Mouse (Mus musculus) hindbrain, embryonic 12.5 days (tissue): ENCODE data around the gene Ints6l. TPM values are rescaled to one million over a fixed set of nuclear protein-coding genes. Genes with fewer than 3 reads are reported as not detected.

Experiments
- ATAC-seq: fragments of 200-750 bp; cut with Nextera tagmentation; 2 replicates; pipeline ENCODE4 v1.8.0; 2017; ENCODE audit warnings: moderate TSS enrichment; ENCODE audit not compliant: low FRiP score
- H3K27ac ChIP-seq: fragments of 300-500 bp; sonication (generic); 2 replicates; pipeline ENCODE4 v1.5.1; 2016; ENCODE audit warnings: mild to moderate bottlenecking
- H3K27me3 ChIP-seq: fragments of 300-500 bp; sonication (generic); 2 replicates; pipeline ENCODE4 v1.6.1; 2016; ENCODE audit warnings: mild to moderate bottlenecking
- H3K36me3 ChIP-seq: fragments of 300-500 bp; sonication (generic); 2 replicates; pipeline ENCODE4 v1.6.1; 2016; ENCODE audit warnings: mild to moderate bottlenecking
- H3K4me1 ChIP-seq: fragments of 300-500 bp; sonication (generic); 2 replicates; pipeline ENCODE4 v1.6.1; 2016
- H3K4me2 ChIP-seq: fragments of 300-500 bp; sonication (generic); replicated peaks from 2 replicates; pipeline ENCODE4 v1.6.1; 2016; ENCODE audit warnings: mild to moderate bottlenecking
- H3K4me3 ChIP-seq: fragments of 300-500 bp; sonication (generic); 2 replicates; pipeline ENCODE4 v1.5.1; 2016; ENCODE audit warnings: mild to moderate bottlenecking
- H3K9ac ChIP-seq: fragments of 300-500 bp; sonication (generic); 2 replicates; pipeline ENCODE4 v1.6.1; 2016; ENCODE audit warnings: mild to moderate bottlenecking, moderate library complexity
- H3K9me3 ChIP-seq: fragments of 300-500 bp; sonication (generic); replicated peaks from 2 replicates; pipeline ENCODE4 v1.6.1; 2016; ENCODE audit warnings: mild to moderate bottlenecking
- WGBS: fragments of 180-500 bp; shearing (Covaris S2); methylation state at CpG from one replicate; pipeline ENCODE4 v1.1.7; 2016; 5-methylcytosine and 5-hydroxymethylcytosine counted together
- polyA plus RNA-seq: library from polyadenylated mRNA; unstranded; fragments of >200 nt; fragmentation: Nextera tagmentation; extraction: Ambion mirVana; gene quantifications from 2 replicates; pipeline ENCODE4 v1.2.1, GENCODE M21; 2016

The Ints6l gene
- polyA plus RNA-seq, 1 experiment from 2014 or later = 25.8 TPM

GRCm38 (mm10) chrX:56553584-56553983 lies 98.9 kb downstream of the Ints6l start:
- Histone ChIP-seq H3K4me3 (no peak overlapping the region), H3K27me3 (no peaks in the 10 kb centered on the region), H3K36me3 (no peaks in the 10 kb centered on the region), H3K4me2 (no peak overlapping the region), H3K27ac (no peak overlapping the region), H3K9me3 (no peaks in the 10 kb centered on the region), H3K9ac (no peak overlapping the region), H3K4me1 (no peaks in the 10 kb centered on the region)
- ATAC-seq = no peak
- WGBS = 85% methylated on average over 3 of the region's 3 CpGs

Other genes starting within 250 kb of the Ints6l start
- gene Gm773, start 242.0 kb upstream of the Ints6l start, polyA plus RNA-seq = not detected in 2 replicates
- 5.9 and 8.4 TPM in 2 replicates for gene Zfp449, start 108.5 kb upstream of the Ints6l start, polyA plus RNA-seq
- gene Smim10l2a, start 80.3 kb upstream of the Ints6l start, polyA plus RNA-seq = 8.5 and 9.5 TPM in 2 replicates
- not detected in 2 replicates for gene Gm2174, start 6.9 kb upstream of the Ints6l start, polyA plus RNA-seq
- not detected in 2 replicates for gene Gm10477, start 69.9 kb downstream of the Ints6l start, polyA plus RNA-seq
- not detected in 2 replicates for gene Gm648, start 94.7 kb downstream of the Ints6l start, polyA plus RNA-seq
- gene Mmgt1, start 143.2 kb downstream of the Ints6l start, polyA plus RNA-seq = 49.1 and 50.2 TPM in 2 replicates
- gene Slc9a6, start 154.9 kb downstream of the Ints6l start, polyA plus RNA-seq = 35.9 and 38.4 TPM in 2 replicates